Mouse (Mus musculus) kidney, embryonic 16.5 days (tissue): ENCODE data around the gene Cemip. TPM values are rescaled to one million over a fixed set of nuclear protein-coding genes. Genes with fewer than 3 reads are reported as not detected.
A peak's percentile ranks its signal among the peaks of the same experiment; 100 is the strongest.

ENCODE experiments used
- ATAC-seq: fragments of 200-750 bp; cut with Nextera tagmentation; 2 replicates; pipeline ENCODE4 v1.8.0; 2017; ENCODE audit warnings: moderate TSS enrichment; ENCODE audit not compliant: low FRiP score, low TSS enrichment
- H3K27ac ChIP-seq: fragments of 300-500 bp; sonication (generic); 2 replicates; pipeline ENCODE4 v1.5.1; 2014; ENCODE audit warnings: low read length
- H3K27me3 ChIP-seq: fragments of 300-500 bp; sonication (generic); 2 replicates; pipeline ENCODE4 v1.6.1; 2014; ENCODE audit warnings: low read length, control low read depth, mixed read lengths; ENCODE audit not compliant: insufficient read depth
- H3K36me3 ChIP-seq: fragments of 300-500 bp; sonication (generic); 2 replicates; pipeline ENCODE4 v1.6.1; 2014; ENCODE audit warnings: low read length, control low read depth, mixed read lengths; ENCODE audit not compliant: insufficient read depth
- H3K4me1 ChIP-seq: fragments of 300-500 bp; sonication (generic); 2 replicates; pipeline ENCODE4 v1.6.1; 2014; ENCODE audit warnings: low read length, control low read depth, mixed read lengths; ENCODE audit not compliant: insufficient read depth
- H3K4me2 ChIP-seq: fragments of 300-500 bp; sonication (generic); replicated peaks from 2 replicates; pipeline ENCODE4 v1.6.1; 2014; ENCODE audit warnings: low read depth, low read length
- H3K4me3 ChIP-seq: fragments of 300-500 bp; sonication (generic); 2 replicates; pipeline ENCODE4 v1.5.1; 2014; ENCODE audit warnings: mild to moderate bottlenecking, low read length
- H3K9ac ChIP-seq: fragments of 300-500 bp; sonication (generic); replicated peaks from 2 replicates; pipeline ENCODE4 v1.6.1; 2014; ENCODE audit warnings: low read length
- H3K9me3 ChIP-seq: fragments of 300-500 bp; sonication (generic); 2 replicates; pipeline ENCODE4 v1.6.1; 2016; ENCODE audit warnings: low read length, control low read depth
- WGBS: fragments of 180-500 bp; shearing (Covaris S2); extraction: QIAGEN DNeasy Blood & Tissue Kit; methylation state at CpG from one replicate; pipeline ENCODE4 v1.1.7; 2014; 5-methylcytosine and 5-hydroxymethylcytosine counted together
- polyA plus RNA-seq: library from polyadenylated mRNA; unstranded; fragments of >200 nt; fragmentation: Nextera tagmentation; extraction: Ambion mirVana; gene quantifications from 2 replicates; pipeline ENCODE4 v1.2.1, GENCODE M21; 2015

Cemip gene
- polyA plus RNA-seq, 1 experiment from 2014 or later = 0.26 TPM

DNA sequence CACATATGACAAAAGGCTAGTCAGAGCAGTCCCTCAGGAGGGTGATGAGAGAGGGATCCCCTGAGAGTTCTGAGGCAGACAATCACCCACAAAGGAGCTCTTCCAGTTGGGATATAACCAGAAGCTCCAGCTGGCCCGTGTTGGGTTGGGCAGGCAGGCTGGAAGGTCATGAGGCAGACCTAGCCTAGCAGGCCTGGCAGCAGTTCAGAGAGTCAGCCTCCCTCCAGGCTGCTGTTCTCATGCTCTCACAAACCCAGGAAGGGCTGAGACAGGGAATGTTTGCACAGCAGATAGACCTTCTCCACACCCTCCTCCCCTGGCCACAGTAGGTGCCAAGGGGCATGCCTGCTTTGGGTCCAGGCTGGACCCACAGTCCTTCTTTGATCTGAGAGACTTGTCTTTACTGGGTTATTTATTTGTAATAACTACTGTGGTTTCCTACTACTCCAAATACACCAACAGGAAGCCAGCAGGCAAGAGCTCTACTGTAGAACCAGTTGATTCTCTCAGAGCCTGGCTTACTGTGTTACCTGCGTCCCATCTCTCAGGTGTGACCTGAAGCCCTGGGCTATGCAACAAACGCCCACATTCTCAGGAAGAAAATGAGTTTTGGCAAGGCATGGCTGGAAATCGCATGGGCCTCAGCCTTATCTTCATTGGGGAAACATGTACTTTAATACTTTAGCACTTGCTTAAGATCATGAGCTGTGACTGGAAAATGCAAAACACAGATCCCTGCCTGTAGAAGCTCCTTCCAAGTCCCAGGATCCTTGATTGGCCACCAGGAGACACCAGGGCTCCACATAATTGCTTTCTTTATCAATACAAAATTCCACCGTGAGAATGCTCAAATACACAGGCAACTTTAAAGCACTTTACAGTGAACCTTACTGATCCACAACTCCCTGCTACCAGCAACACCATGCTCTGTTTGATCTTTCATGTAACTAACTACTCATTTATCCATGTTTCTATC, 67.7 kb downstream of the Cemip start:
- H3K36me3 ChIP-seq = no peaks in the 10 kb centered on the region
- H3K4me2 ChIP-seq = no peak overlapping the region
- H3K4me1 ChIP-seq = peaks cover 18% of the 10 kb centered on the region
- 53% methylated on average over 5 of the region's 5 CpGs for WGBS
- no peaks in the 10 kb centered on the region for H3K9me3 ChIP-seq
- peak overlapping the region; percentile 70 for H3K27ac ChIP-seq
- ATAC-seq = peak; percentile 82
- no peak overlapping the region for H3K4me3 ChIP-seq
- H3K27me3 ChIP-seq = no peaks in the 10 kb centered on the region
- H3K9ac ChIP-seq = no peak overlapping the region

DNA sequence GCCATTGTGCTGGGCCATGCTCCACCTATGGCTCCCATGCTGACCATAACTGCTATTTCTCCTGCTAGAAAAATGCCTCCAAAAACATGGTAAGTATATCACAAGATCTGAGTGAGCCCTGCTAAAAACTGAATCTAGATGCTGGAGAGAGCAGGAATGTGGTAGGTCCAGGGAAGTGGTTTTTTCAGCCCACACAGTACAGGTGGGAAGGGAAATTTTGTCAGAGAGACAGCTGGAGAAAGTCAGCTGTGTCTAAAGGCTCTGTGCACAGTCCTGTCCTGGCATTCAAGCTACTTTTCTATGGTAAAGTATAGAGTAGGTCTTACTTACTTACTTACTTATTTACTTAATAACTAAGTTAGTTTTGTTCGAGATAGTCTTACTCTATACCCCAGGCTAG, 71.3 kb downstream of the Cemip start:
- Histone ChIP-seq H3K4me1 (peaks cover 18% of the 10 kb centered on the region), H3K9ac (no peak overlapping the region), H3K4me3 (no peak overlapping the region), H3K27ac (no peak overlapping the region), H3K4me2 (no peak overlapping the region), H3K27me3 (no peaks in the 10 kb centered on the region), H3K36me3 (no peaks in the 10 kb centered on the region), H3K9me3 (no peaks in the 10 kb centered on the region)
- 82% methylated on average over 1 of the region's 1 CpGs for WGBS
- ATAC-seq = no peak

DNA sequence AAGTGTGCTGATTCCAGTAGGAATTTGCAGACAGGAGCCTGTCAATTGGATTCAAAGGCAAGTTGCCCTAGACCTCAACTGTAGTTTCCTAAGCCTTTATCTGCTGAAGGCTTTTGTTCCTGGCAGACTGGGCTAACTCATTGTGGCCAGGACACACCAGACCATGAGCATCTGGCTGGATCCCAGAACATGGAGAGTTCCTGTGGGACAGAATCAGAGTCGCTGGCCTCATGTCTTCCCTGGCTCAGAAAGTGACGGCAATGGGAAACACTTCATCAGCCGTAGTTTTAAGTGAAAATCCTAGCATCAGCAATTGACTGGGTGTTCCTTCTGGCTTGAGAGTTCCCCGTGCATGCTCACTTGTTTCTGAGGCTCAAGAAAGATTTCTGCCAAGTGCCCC, 72.6 kb downstream of the Cemip start:
- H3K4me1 ChIP-seq = peaks cover 12% of the 10 kb centered on the region; the same call in 1 of the 2 replicates
- WGBS = 78% methylated on average over 4 of the region's 4 CpGs
- no peak overlapping the region for H3K9ac ChIP-seq
- no peaks in the 10 kb centered on the region for H3K36me3 ChIP-seq
- no peaks in the 10 kb centered on the region for H3K27me3 ChIP-seq
- no peak for ATAC-seq
- H3K9me3 ChIP-seq = no peaks in the 10 kb centered on the region
- H3K27ac ChIP-seq = no peak overlapping the region
- H3K4me3 ChIP-seq = no peak overlapping the region
- no peak overlapping the region for H3K4me2 ChIP-seq

DNA sequence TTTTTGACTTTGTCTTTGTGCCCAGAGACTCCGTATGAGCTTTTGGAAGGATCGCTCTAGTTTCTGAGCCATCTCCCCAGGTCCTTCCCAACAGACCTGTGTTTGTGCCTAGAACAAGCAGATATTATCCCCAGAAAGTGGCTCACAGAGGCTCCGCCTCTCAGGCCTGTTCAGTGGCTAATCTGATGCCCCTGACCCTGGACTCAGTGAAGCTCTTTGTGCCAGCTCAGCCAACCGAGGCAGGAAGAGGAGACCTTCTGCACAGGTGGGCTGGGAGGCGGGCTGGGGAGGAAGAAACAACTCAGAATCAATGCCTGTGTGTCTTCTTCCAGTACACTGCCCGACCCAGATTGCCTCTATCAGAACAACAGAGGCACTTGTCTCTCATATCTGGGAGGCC, 81.9 kb downstream of the Cemip start:
- Histone ChIP-seq H3K4me3 (no peak overlapping the region), H3K4me1 (no peaks in the 10 kb centered on the region), H3K36me3 (no peaks in the 10 kb centered on the region), H3K27ac (no peak overlapping the region), H3K9ac (no peak overlapping the region), H3K9me3 (no peaks in the 10 kb centered on the region), H3K4me2 (no peak overlapping the region), H3K27me3 (no peaks in the 10 kb centered on the region)
- ATAC-seq = peak; percentile 46; the same call in 1 of the 2 replicates
- 55% methylated on average over 6 of the region's 6 CpGs for WGBS

DNA sequence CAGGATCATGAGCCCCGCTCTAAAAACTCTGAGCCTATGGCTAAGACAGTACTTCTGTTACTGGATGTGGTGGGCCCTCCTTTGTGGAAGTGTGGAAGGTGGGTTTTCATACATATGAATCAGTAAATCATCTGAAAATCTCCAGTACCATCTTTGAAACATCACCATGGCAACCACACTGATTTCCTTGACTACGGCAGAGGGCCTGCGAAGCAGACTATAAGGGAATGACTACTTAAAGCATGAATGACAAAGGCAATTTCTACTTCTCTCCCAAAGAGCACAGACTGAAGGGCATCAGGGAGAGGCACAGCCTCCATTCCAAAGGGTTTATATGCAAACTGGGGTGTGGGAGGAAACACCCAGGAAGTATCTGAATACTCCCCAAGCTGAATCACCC, 84.8 kb downstream of the Cemip start:
- H3K9me3 ChIP-seq = no peaks in the 10 kb centered on the region
- no peaks in the 10 kb centered on the region for H3K27me3 ChIP-seq
- H3K4me3 ChIP-seq = no peak overlapping the region
- no peak for ATAC-seq
- no peaks in the 10 kb centered on the region for H3K36me3 ChIP-seq
- no peak overlapping the region for H3K4me2 ChIP-seq
- no peak overlapping the region for H3K27ac ChIP-seq
- no peaks in the 10 kb centered on the region for H3K4me1 ChIP-seq
- H3K9ac ChIP-seq = no peak overlapping the region
- 86% methylated on average over 3 of the region's 3 CpGs for WGBS

DNA sequence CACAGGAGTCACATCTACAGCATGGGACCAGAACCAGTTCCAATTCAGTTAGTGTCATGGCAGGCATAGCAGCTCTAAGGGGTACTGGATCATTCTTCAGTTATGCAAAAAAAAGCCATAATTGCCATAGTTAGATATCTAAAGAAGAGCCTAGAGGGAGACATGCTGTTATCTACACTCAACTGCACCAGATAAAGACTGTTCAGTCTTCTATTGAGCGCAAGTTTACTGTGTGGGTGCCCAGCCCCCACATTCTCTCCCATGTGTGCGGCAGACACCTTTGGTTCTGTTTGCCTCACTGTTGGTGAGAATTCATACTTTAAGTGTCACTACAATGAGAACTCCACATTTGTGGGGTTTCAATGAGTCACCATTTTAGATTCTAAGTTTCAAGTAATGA, 85.6 kb downstream of the Cemip start:
- ATAC-seq = no peak
- WGBS = 91% methylated on average over 2 of the region's 2 CpGs
- Histone ChIP-seq H3K4me2 (no peak overlapping the region), H3K36me3 (no peaks in the 10 kb centered on the region), H3K9ac (no peak overlapping the region), H3K9me3 (no peaks in the 10 kb centered on the region), H3K4me3 (no peak overlapping the region), H3K4me1 (no peaks in the 10 kb centered on the region), H3K27me3 (no peaks in the 10 kb centered on the region), H3K27ac (no peak overlapping the region)

DNA sequence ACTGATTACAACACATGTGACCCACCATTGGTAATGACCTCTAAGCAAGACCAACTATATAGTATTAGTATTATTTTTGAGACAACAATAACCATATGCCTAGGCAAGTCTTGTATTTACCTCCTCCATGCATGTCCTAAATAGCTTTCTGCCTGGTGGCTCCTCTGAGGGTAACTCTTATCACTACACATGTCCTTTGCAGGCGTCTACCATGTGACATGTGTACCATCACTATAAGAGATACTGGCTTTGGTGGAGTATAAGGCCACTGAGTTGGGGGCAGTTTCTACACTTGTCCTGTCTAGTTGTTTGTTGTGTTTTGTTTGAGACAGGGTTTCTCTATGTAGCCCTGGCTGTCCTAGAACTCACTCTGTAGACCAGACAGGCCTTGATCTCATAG, 86.7 kb downstream of the Cemip start:
- WGBS = 90% methylated on average over 1 of the region's 1 CpGs
- H3K27ac ChIP-seq = no peak overlapping the region

DNA sequence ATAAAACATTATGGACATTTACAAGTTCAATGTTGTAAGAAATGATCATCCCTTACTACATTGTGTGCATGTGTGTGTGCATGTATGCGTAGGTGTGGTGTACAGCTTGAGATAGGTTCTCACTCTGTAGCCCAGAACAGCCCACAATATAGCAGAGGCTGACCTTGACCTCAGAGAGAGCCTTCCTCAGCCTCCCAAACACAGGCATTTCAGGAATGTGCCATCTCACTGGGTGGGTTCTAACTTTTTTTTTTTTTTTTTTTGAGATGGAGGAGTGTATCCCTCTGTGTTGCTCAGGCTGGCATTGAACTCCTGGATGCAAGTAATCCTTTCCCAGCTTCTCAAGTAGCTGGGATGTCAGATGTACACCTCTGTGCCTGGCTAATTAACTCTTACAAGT, 92.0 kb downstream of the Cemip start:
- H3K4me1 ChIP-seq = no peaks in the 10 kb centered on the region
- no peak overlapping the region for H3K4me3 ChIP-seq
- 88% methylated on average over 1 of the region's 1 CpGs for WGBS

More for the DNA sequence above, 86.7 kb downstream of the Cemip start:
- Histone ChIP-seq H3K27me3 (no peaks in the 10 kb centered on the region), H3K4me3 (no peak overlapping the region), H3K4me2 (no peak overlapping the region), H3K36me3 (no peaks in the 10 kb centered on the region), H3K4me1 (no peaks in the 10 kb centered on the region), H3K9ac (no peak overlapping the region), H3K9me3 (no peaks in the 10 kb centered on the region)
- no peak for ATAC-seq

DNA sequence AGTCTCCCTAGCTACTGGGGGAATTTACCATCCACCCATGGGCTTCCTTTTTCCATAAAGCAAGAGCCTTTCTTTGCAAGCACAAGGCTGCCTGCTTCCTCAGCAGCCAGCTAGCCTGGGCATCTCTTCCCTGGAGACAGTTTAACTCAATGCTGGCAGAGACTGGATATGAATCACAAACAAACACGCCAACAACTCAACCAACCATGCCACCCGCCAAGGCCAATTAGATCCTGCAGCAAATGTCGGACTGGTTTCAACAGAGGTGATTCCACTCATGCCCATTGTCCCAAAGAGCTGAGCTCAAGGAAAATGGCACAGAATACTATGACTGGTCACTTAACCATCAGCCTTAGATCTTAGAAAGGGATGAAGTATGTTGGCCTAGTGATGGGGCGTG, 97.0 kb downstream of the Cemip start:
- Histone ChIP-seq H3K27ac (no peak overlapping the region), H3K4me1 (no peaks in the 10 kb centered on the region), H3K4me3 (no peak overlapping the region), H3K4me2 (no peak overlapping the region), H3K9me3 (no peaks in the 10 kb centered on the region), H3K27me3 (no peaks in the 10 kb centered on the region), H3K36me3 (no peaks in the 10 kb centered on the region), H3K9ac (no peak overlapping the region)
- no peak for ATAC-seq
- 93% methylated on average over 4 of the region's 4 CpGs for WGBS

More for the DNA sequence above, 92.0 kb downstream of the Cemip start:
- Histone ChIP-seq H3K27ac (no peak overlapping the region), H3K36me3 (no peaks in the 10 kb centered on the region), H3K9ac (no peak overlapping the region), H3K27me3 (no peaks in the 10 kb centered on the region), H3K4me2 (no peak overlapping the region), H3K9me3 (no peaks in the 10 kb centered on the region)
- ATAC-seq = no peak

DNA sequence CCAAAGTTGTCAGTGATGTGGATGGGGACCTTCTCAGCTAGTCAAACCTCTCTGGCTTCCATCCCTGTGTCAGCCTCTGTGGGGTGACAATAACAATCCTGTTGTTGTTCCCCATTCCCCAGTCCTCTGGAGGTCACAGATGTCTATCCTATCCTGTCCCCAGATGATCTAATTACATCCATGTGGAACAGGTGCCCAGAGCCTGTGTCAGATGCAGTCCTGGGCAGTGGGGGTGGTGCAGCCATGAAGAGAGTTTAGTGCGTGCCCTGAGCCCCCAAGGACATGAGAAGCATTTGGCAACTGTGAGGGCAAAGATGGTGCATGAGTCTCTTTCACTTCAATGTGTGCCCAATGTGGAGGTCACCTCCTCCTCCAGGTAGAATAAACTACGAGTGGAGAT, 100.6 kb downstream of the Cemip start:
- Histone ChIP-seq H3K27ac (no peak overlapping the region), H3K4me1 (no peaks in the 10 kb centered on the region), H3K9me3 (no peaks in the 10 kb centered on the region), H3K9ac (no peak overlapping the region), H3K4me2 (no peak overlapping the region), H3K4me3 (no peak overlapping the region), H3K27me3 (no peaks in the 10 kb centered on the region), H3K36me3 (no peaks in the 10 kb centered on the region)
- WGBS = 73% methylated on average over 2 of the region's 2 CpGs
- ATAC-seq = no peak
